In the genomic region with DNA sequence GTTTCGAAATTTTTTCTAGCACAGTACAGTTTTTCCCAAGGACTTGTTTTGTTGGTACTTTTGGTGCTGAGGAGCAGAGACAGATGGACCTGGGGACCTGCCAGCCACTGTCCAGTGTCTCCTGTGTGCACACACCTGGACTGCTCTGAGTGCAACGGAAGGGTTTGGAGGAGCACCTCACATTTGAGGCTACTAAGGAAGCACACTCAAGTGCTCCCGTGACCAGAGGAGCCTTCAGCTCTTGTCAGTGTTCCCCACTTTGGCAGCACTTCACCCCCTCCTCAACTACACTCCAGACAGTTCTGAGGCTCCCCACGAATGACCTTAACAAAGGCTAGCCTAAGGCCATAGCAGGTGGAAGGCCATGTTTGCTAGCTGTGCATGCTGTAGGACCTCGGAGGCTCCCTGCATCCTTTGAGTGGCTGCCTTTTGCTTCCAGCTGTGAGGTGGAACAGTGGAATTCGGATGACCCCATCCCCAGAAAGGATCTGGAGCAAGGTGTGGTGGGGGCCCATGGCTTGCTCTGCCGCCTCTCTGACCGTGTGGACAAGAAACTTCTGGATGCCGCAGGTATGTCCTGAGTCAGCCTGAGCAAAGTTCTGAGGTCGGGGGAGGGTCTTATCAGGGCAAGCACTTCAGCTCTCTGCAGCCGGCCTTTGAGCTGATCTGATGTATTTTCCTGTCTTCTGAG, we compare ENCODE assay signal across 9 mouse cellular contexts. TPM values are rescaled to one million over a fixed set of nuclear protein-coding genes. Genes with fewer than 3 reads are reported as not detected.
DNase-seq lines count a peak whose midpoint lies in the region; ATAC-seq and TF ChIP-seq lines count a peak whose summit lies in the region.
"Had no signal": no experiment of that assay in that cellular context is flagged by ENCODE, and none has a peak within 500 bp of the region (broad histone marks: within the 10 kb centered on the region; RNA-seq: fewer than 3 reads in every experiment).

No protein-coding gene starts in this region.

- 49% methylated on average over 11 of the region's 11 CpGs for WGBS in heart, embryonic 10.5 days
- 72% methylated on average over 11 of the region's 11 CpGs for WGBS in forebrain, embryonic 12.5 days
- 72% methylated on average over 11 of the region's 11 CpGs for WGBS in limb, embryonic 12.5 days

- peaks cover 35% of the 10 kb centered on the region for H3K36me3 ChIP-seq in heart, embryonic 10.5 days
- H3K36me3 ChIP-seq in CH12.LX (replicated peaks in 1 of 2; ENCODE audit: control insufficient read depth in 1 of 2, insufficient read depth in 1 of 2, low read length in 1 of 2): peaks cover 16 to 48% of the 10 kb centered on the region in 2 experiments
- H3K36me3 ChIP-seq in forebrain, embryonic 12.5 days (replicated peaks): peaks cover 8% of the 10 kb centered on the region
- peaks cover 37% of the 10 kb centered on the region for H3K36me3 ChIP-seq in limb, embryonic 12.5 days

- peak overlapping the region; percentile 17 for H3K27ac ChIP-seq in heart, embryonic 10.5 days
- no peak overlapping the region for H3K27ac ChIP-seq in CH12.LX (ENCODE audit: insufficient read depth, low read depth)
- H3K27ac ChIP-seq in forebrain, embryonic 12.5 days: no peak overlapping the region
- H3K27ac ChIP-seq in limb, embryonic 12.5 days: no peak overlapping the region
- H3K27ac ChIP-seq: macrophage had no signal

- H3K9ac ChIP-seq in CH12.LX (ENCODE audit: insufficient read depth, low read depth): no peak overlapping the region
- no peak overlapping the region for H3K9ac ChIP-seq in forebrain, embryonic 12.5 days
- peak overlapping the region; percentile 93; the same call in 1 of the 2 replicates for H3K9ac ChIP-seq in limb, embryonic 12.5 days (replicated peaks)

- peak overlapping the region; percentile 88 for H3K4me3 ChIP-seq in heart, embryonic 10.5 days
- H3K4me3 ChIP-seq in CH12.LX (replicated peaks in 1 of 3; ENCODE audit: low read depth in 2 of 3, low read length in 2 of 3, poor library complexity in 1 of 3): peak overlapping the region; percentile 3 to 91 (median 84)
- H3K4me3 ChIP-seq in forebrain, embryonic 12.5 days (replicated peaks): no peak overlapping the region
- H3K4me3 ChIP-seq in limb, embryonic 12.5 days (replicated peaks): peak overlapping the region; percentile 76; the same call in 1 of the 2 replicates

- no peaks in the 10 kb centered on the region for H3K9me3 ChIP-seq in heart, embryonic 10.5 days
- no peaks in the 10 kb centered on the region for H3K9me3 ChIP-seq in CH12.LX (replicated peaks; ENCODE audit: low read length)
- H3K9me3 ChIP-seq in forebrain, embryonic 12.5 days: no peaks in the 10 kb centered on the region
- no peaks in the 10 kb centered on the region for H3K9me3 ChIP-seq in limb, embryonic 12.5 days

- H3K79me2 ChIP-seq in CH12.LX (replicated peaks; ENCODE audit: control insufficient read depth, extremely low read depth, insufficient read depth, poor library complexity, severe bottlenecking): no peaks in the 10 kb centered on the region

- dilution Hi-C loops in CH12.LX (cut with MboI; ENCODE audit: extremely low pct_ligation_motif_present, extremely low pct_unique_long_range_greater_than_20kb, low sequenced_read_pairs): no loop called here

- H3K27me3 ChIP-seq in heart, embryonic 10.5 days (ENCODE audit: insufficient read depth, poor library complexity, severe bottlenecking): no peaks in the 10 kb centered on the region
- H3K27me3 ChIP-seq in CH12.LX (replicated peaks): no peaks in the 10 kb centered on the region
- no peaks in the 10 kb centered on the region for H3K27me3 ChIP-seq in forebrain, embryonic 12.5 days
- no peaks in the 10 kb centered on the region for H3K27me3 ChIP-seq in limb, embryonic 12.5 days

- TF ChIP-seq RAD21 in CH12.LX (IDR thresholded peaks at IDR 0.05; ENCODE audit: low read depth, low read length): no peak

- ATAC-seq in forebrain, embryonic 12.5 days (ENCODE audit: low FRiP score): no peak
- ATAC-seq in limb, embryonic 12.5 days (ENCODE audit: insufficient number of reproducible peaks, insufficient read depth, low FRiP score, low TSS enrichment, low read depth): no peak
- ATAC-seq in erythroid progenitor cell, adult 5-6 weeks (replicated peaks; ENCODE audit: low FRiP score, poor library complexity, severe bottlenecking): no peak

- TF ChIP-seq EP300 in CH12.LX (IDR thresholded peaks at IDR 0.05; ENCODE audit: low read length): no peak

- in situ Hi-C loops in CH12.LX (cut with MboI; ENCODE audit: low pct_ligation_motif_present, low pct_unique_long_range_greater_than_20kb, low sequenced_read_pairs): no loop called here

- no peak for TF ChIP-seq CTCF in CH12.LX (conservative IDR thresholded peaks at IDR 0.05 in 1 of 2, IDR thresholded peaks at IDR 0.05 in 1 of 2; ENCODE audit: low read depth in 2 of 2, low read length in 2 of 2)

- TF ChIP-seq POLR2A in CH12.LX (IDR thresholded peaks at IDR 0.05; ENCODE audit: low read depth, low read length): no peak

- peaks cover 37% of the 10 kb centered on the region for H3K4me1 ChIP-seq in heart, embryonic 10.5 days
- peaks cover 17 to 70% of the 10 kb centered on the region in 2 experiments for H3K4me1 ChIP-seq in CH12.LX (ENCODE audit: control insufficient read depth in 1 of 2, insufficient read depth in 2 of 2)
- peaks cover 14% of the 10 kb centered on the region for H3K4me1 ChIP-seq in forebrain, embryonic 12.5 days
- peaks cover 24% of the 10 kb centered on the region for H3K4me1 ChIP-seq in limb, embryonic 12.5 days (replicated peaks)

- 0 out of 2 replicates have a peak overlapping the region, but pooled peaks have one; percentile 58 for H3K4me2 ChIP-seq in CH12.LX (ENCODE audit: insufficient read depth, low read depth, poor library complexity, severe bottlenecking)
- 0 out of 2 replicates have a peak overlapping the region, but pooled peaks have one; percentile 94 for H3K4me2 ChIP-seq in forebrain, embryonic 12.5 days
- H3K4me2 ChIP-seq in limb, embryonic 12.5 days: peak overlapping the region; percentile 90

- no peak for DNase-seq in heart, embryonic 10.5 days (ENCODE audit: low spot score)
- DNase-seq in heart, adult 8-10 months (ENCODE audit: low spot score): no peak
- no peak for DNase-seq in CH12.LX (ENCODE audit: extremely low read depth)
- no peak for DNase-seq in spleen, postnatal 10 days (ENCODE audit: low spot score in 2 of 2)
- DNase-seq in Muller cell, postnatal 12 days (ENCODE audit: inconsistent ontology term): no peak

TF ChIP-seq in CH12.LX, 34 proteins besides CTCF, POLR2A, EP300 and RAD21:
- no peak for TF ChIP-seq PAX5 (IDR thresholded peaks at IDR 0.05; ENCODE audit: low read length)
- no peak for TF ChIP-seq RCOR1 (conservative IDR thresholded peaks at IDR 0.05; ENCODE audit: low read depth, low read length)
- TF ChIP-seq ZMIZ1 (IDR thresholded peaks at IDR 0.05; ENCODE audit: low read depth, low read length): no peak
- no peak for TF ChIP-seq BHLHE40 (IDR thresholded peaks at IDR 0.05; ENCODE audit: low read depth, low read length)

RNA-seq across cellular contexts. Expression of a gene that starts 1.4 kb away (rescaled TPM):
- polyA plus RNA-seq in heart, embryonic 10.5 days (2016; fragmentation: Nextera tagmentation; extraction: Ambion mirVana): 105 and 108 TPM in 2 replicates
- 10 to 100 TPM; 34.0 to 54.1 (median 44.9) TPM for total RNA-seq in heart, adult 8-10 months (2022)
- total RNA-seq in CH12.LX (2012; rRNA removed): 43.4 and 76.6 TPM in 2 replicates
- total RNA-seq in CH12.LX (2014; rRNA removed): 106 and 107 TPM in 2 replicates
- 174 and 204 TPM in 2 replicates for polyA plus RNA-seq in CH12.LX (2012; ENCODE audit: insufficient read length, low read depth)
- polyA plus RNA-seq in forebrain, embryonic 12.5 days (2016; fragmentation: Nextera tagmentation; extraction: Ambion mirVana): 30.8 and 36.1 TPM in 2 replicates
- polyA plus RNA-seq in limb, embryonic 12.5 days (2016; fragmentation: Nextera tagmentation; extraction: Ambion mirVana): 54.7 and 57.3 TPM in 2 replicates
- 2.5 TPM in 1 of 2 replicates, not detected in the other for total RNA-seq in erythroid progenitor cell, adult 5-6 weeks (2015; ENCODE audit: low replicate concordance)
- total RNA-seq in erythroid progenitor cell, adult 5-6 weeks (2017; ENCODE audit: low replicate concordance): 3.2 and 14.9 TPM in 2 replicates

RNA-seq across cellular contexts. Expression of a gene that starts 29.6 kb away (rescaled TPM):
- 19.3 and 21.5 TPM in 2 replicates for polyA plus RNA-seq in heart, embryonic 10.5 days (2016; fragmentation: Nextera tagmentation; extraction: Ambion mirVana)
- 1 to 10 TPM; 3.8 to 5.2 (median 4.6) TPM for total RNA-seq in heart, adult 8-10 months (2022)
- total RNA-seq in CH12.LX (2012; rRNA removed): 6.7 and 10.0 TPM in 2 replicates
- 9.4 and 10.4 TPM in 2 replicates for total RNA-seq in CH12.LX (2014; rRNA removed)
- 8.1 and 8.2 TPM in 2 replicates for polyA plus RNA-seq in CH12.LX (2012; ENCODE audit: insufficient read length, low read depth)
- 48.6 and 52.6 TPM in 2 replicates for polyA plus RNA-seq in forebrain, embryonic 12.5 days (2016; fragmentation: Nextera tagmentation; extraction: Ambion mirVana)
- polyA plus RNA-seq in limb, embryonic 12.5 days (2016; fragmentation: Nextera tagmentation; extraction: Ambion mirVana): 41.7 and 42.5 TPM in 2 replicates
- total RNA-seq in erythroid progenitor cell, adult 5-6 weeks (2015; ENCODE audit: low replicate concordance): 8.3 and 15.5 TPM in 2 replicates
- 9.3 and 20.2 TPM in 2 replicates for total RNA-seq in erythroid progenitor cell, adult 5-6 weeks (2017; ENCODE audit: low replicate concordance)

RNA-seq across cellular contexts. Expression of a gene that starts 35.8 kb away (rescaled TPM):
- polyA plus RNA-seq in heart, embryonic 10.5 days (2016; fragmentation: Nextera tagmentation; extraction: Ambion mirVana): 47.8 and 50.7 TPM in 2 replicates
- total RNA-seq in heart, adult 8-10 months (2022): 10 to 100 TPM; 17.5 to 23.3 (median 20.6) TPM
- total RNA-seq in CH12.LX (2012; rRNA removed) (37.2 and 52.7 TPM in 2 replicates), CH12.LX (2014; rRNA removed) (87.7 and 94.9 TPM in 2 replicates)
- 78.6 and 83.0 TPM in 2 replicates for polyA plus RNA-seq in CH12.LX (2012; ENCODE audit: insufficient read length, low read depth)
- 41.5 and 45.5 TPM in 2 replicates for polyA plus RNA-seq in forebrain, embryonic 12.5 days (2016; fragmentation: Nextera tagmentation; extraction: Ambion mirVana)
- 50.5 and 52.1 TPM in 2 replicates for polyA plus RNA-seq in limb, embryonic 12.5 days (2016; fragmentation: Nextera tagmentation; extraction: Ambion mirVana)
- total RNA-seq in erythroid progenitor cell, adult 5-6 weeks (2015; ENCODE audit: low replicate concordance): 10.1 and 12.6 TPM in 2 replicates
- total RNA-seq in erythroid progenitor cell, adult 5-6 weeks (2017; ENCODE audit: low replicate concordance): 4.1 and 12.1 TPM in 2 replicates
